Mouse (Mus musculus) CH12.LX (cell line): ENCODE measurements around the gene Agtpbp1. TPM values are rescaled to one million over a fixed set of nuclear protein-coding genes. Genes with fewer than 3 reads are reported as not detected.

Experiments used
- DNase-seq: peaks from one replicate; pipeline ENCODE4 v3.0.0-alpha.2; 2013; ENCODE audit errors: extremely low read depth
- H3K27ac ChIP-seq: 2 replicates; pipeline ENCODE4 v1.5.1; 2012; ENCODE audit warnings: low read depth, mild to moderate bottlenecking, control low read depth, moderate library complexity; ENCODE audit not compliant: insufficient read depth
- H3K27me3 ChIP-seq: replicated peaks from 2 replicates; pipeline ENCODE3; 2012; ENCODE audit warnings: inconsistent platforms
- H3K36me3 ChIP-seq, 2 experiments: replicated peaks in 1 of 2; 2 replicates each; pipeline versions ENCODE3 to v1.6.1; 2012; ENCODE audit warnings: inconsistent platforms in 1 of 2, low read length in 1 of 2, mild to moderate bottlenecking in 1 of 2, mixed read lengths in 1 of 2, moderate library complexity in 1 of 2; ENCODE audit not compliant: control insufficient read depth in 1 of 2, insufficient read depth in 1 of 2
- H3K4me1 ChIP-seq, 2 experiments: 2 replicates each; pipeline ENCODE4 v1.6.1; 2012; ENCODE audit warnings: inconsistent platforms in 1 of 2, moderate library complexity in 1 of 2; ENCODE audit not compliant: insufficient read depth in 2 of 2, control insufficient read depth in 1 of 2
- H3K4me2 ChIP-seq: 2 replicates; pipeline ENCODE4 v1.6.1; 2012; ENCODE audit warnings: low read depth, mild to moderate bottlenecking, control low read depth; ENCODE audit not compliant: poor library complexity, insufficient read depth, severe bottlenecking
- H3K4me3 ChIP-seq, 3 experiments: fragments of 150-350 bp in 1 of 3; sonication (generic) in 1 of 3; replicated peaks in 1 of 3; 2 replicates each; pipeline versions ENCODE3 to v1.5.1; 2011 to 2012; ENCODE audit warnings: low read depth in 2 of 3, low read length in 2 of 3, mild to moderate bottlenecking in 2 of 3, moderate library complexity in 2 of 3, control low read depth in 1 of 3, improper control_type of control experiment in 1 of 3, inconsistent platforms in 1 of 3, mixed read lengths in 1 of 3; ENCODE audit not compliant: poor library complexity in 1 of 3
- H3K79me2 ChIP-seq: replicated peaks from 2 replicates; pipeline ENCODE4 v1.6.1; 2012; ENCODE audit warnings: mild to moderate bottlenecking, moderate library complexity; ENCODE audit not compliant: control insufficient read depth, poor library complexity, insufficient read depth, severe bottlenecking; ENCODE audit errors: extremely low read depth
- H3K9ac ChIP-seq: 2 replicates; pipeline ENCODE4 v1.6.1; 2012; ENCODE audit warnings: low read depth, mild to moderate bottlenecking, control low read depth, moderate library complexity; ENCODE audit not compliant: insufficient read depth
- H3K9me3 ChIP-seq: replicated peaks from 2 replicates; pipeline ENCODE3; 2012; ENCODE audit warnings: low read length, inconsistent platforms, mixed read lengths
- CTCF ChIP-seq, 2 experiments: IDR thresholded peaks in 1 of 2; conservative IDR thresholded peaks in 1 of 2; 2 replicates each; pipeline ENCODE4 v1.5.1; 2011 to 2012; ENCODE audit warnings: low read depth in 2 of 2, low read length in 2 of 2, improper control_type of control experiment in 1 of 2, inconsistent platforms in 1 of 2, mild to moderate bottlenecking in 1 of 2, moderate library complexity in 1 of 2
- ELF1 ChIP-seq: IDR thresholded peaks from 2 replicates; pipeline ENCODE4 v1.6.1; 2014; ENCODE audit warnings: low read depth, mild to moderate bottlenecking, inconsistent platforms, low read length, improper control_type of control experiment
- JUND ChIP-seq: conservative IDR thresholded peaks from 2 replicates; pipeline ENCODE4 v1.6.1; 2011; ENCODE audit warnings: low read depth, low read length, improper control_type of control experiment
- MAFK ChIP-seq: IDR thresholded peaks from 2 replicates; pipeline ENCODE4 v1.6.1; 2011; ENCODE audit warnings: low read length, improper control_type of control experiment; ENCODE audit not compliant: insufficient replicate concordance
- MAZ ChIP-seq: IDR thresholded peaks from 2 replicates; pipeline ENCODE4 v1.6.1; 2012; ENCODE audit warnings: low read depth, mild to moderate bottlenecking, inconsistent platforms, low read length, improper control_type of control experiment, moderate library complexity
- MXI1 ChIP-seq: IDR thresholded peaks from 2 replicates; pipeline ENCODE4 v1.6.1; 2011; ENCODE audit warnings: mild to moderate bottlenecking, low read depth, low read length, improper control_type of control experiment
- NELFE ChIP-seq: IDR thresholded peaks from 2 replicates; pipeline ENCODE4 v1.6.1; 2011; ENCODE audit warnings: low read depth, low read length, improper control_type of control experiment
- PAX5 ChIP-seq: IDR thresholded peaks from 2 replicates; pipeline ENCODE4 v1.6.1; 2012; ENCODE audit warnings: low read length, inconsistent platforms, mixed read lengths
- POLR2A ChIP-seq: IDR thresholded peaks from 2 replicates; pipeline ENCODE4 v1.6.1; 2011; ENCODE audit warnings: low read depth, mild to moderate bottlenecking, improper control_type of control experiment, low read length
- POLR2AphosphoS2 ChIP-seq: IDR thresholded peaks from 2 replicates; pipeline ENCODE4 v1.6.1; 2011; ENCODE audit warnings: low read depth, low read length, improper control_type of control experiment
- RCOR1 ChIP-seq: conservative IDR thresholded peaks from 2 replicates; pipeline ENCODE4 v1.6.1; 2012; ENCODE audit warnings: low read depth, mild to moderate bottlenecking, inconsistent platforms, low read length, improper control_type of control experiment
- SMC3 ChIP-seq: IDR thresholded peaks from 2 replicates; pipeline ENCODE4 v1.6.1; 2011; ENCODE audit warnings: low read depth, low read length, improper control_type of control experiment
- TCF12 ChIP-seq: IDR thresholded peaks from 2 replicates; pipeline ENCODE4 v1.6.1; 2014; ENCODE audit warnings: low read depth, mild to moderate bottlenecking, inconsistent platforms, low read length, improper control_type of control experiment
- ZC3H11A ChIP-seq: IDR thresholded peaks from 2 replicates; pipeline ENCODE4 v1.6.1; 2012; ENCODE audit warnings: low read depth, mild to moderate bottlenecking, inconsistent platforms, low read length, improper control_type of control experiment
- ZKSCAN1 ChIP-seq: IDR thresholded peaks from 2 replicates; pipeline ENCODE4 v1.6.1; 2012; ENCODE audit warnings: low read depth, inconsistent platforms, low read length, improper control_type of control experiment, borderline replicate concordance
- ZMIZ1 ChIP-seq: IDR thresholded peaks from 2 replicates; pipeline ENCODE4 v1.6.1; 2012; ENCODE audit warnings: low read depth, mild to moderate bottlenecking, inconsistent platforms, low read length, improper control_type of control experiment
- dilution Hi-C: fragments of 300-500 bp; cut with MboI; formaldehyde crosslinking; loops from 2 replicates; pipeline ENCODE4 v1.14.3; 2020; ENCODE audit warnings: low sequenced_read_pairs; ENCODE audit not compliant: extremely low pct_unique_long_range_greater_than_20kb, extremely low pct_ligation_motif_present
- in situ Hi-C: fragments of 300-500 bp; cut with MboI; formaldehyde crosslinking; loops from 3 replicates; pipeline ENCODE4 v1.14.3; 2019; ENCODE audit warnings: low sequenced_read_pairs, low pct_ligation_motif_present, low pct_unique_long_range_greater_than_20kb, mixed read lengths
- polyA plus RNA-seq: library from polyadenylated mRNA; unstranded; fragments of >175 nt; gene quantifications from 2 replicates; pipeline ENCODE4 v1.2.1, GENCODE M21; 2012; ENCODE audit warnings: low read depth; ENCODE audit not compliant: insufficient read length
- total RNA-seq, 2 experiments: library from RNA; depleted of rRNA; stranded (reverse); fragments of 300-350 nt in 1 of 2; fragments of >200 nt in 1 of 2; gene quantifications; 2 replicates each; pipeline ENCODE4 v1.2.3; 2012 to 2014

The Agtpbp1 gene
- total and polyA plus RNA-seq, 3 experiments: 15.7 to 21.5 (median 19.5) TPM

DNA sequence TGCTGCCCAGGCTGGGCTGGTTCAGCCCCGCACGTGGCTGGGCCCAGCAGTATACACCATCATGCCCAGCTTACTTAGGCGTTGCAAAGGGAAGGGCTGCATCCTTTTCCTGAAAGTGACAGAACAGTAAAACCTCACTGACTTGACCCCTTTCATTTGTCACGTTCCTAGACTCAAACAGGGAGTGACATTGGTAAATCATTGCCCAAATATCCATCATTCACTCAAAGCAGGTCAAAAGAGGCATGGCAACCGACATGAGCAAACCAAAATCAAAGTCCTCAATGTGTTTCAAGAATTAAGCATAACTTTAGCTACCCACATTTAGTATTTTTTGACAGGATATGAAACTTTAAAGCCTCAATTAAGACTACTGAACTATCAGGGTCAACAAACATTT, 86.8 kb downstream of the Agtpbp1 start:
- H3K36me3 ChIP-seq: peaks cover 26 to 62% of the 10 kb centered on the region in 2 experiments

DNA sequence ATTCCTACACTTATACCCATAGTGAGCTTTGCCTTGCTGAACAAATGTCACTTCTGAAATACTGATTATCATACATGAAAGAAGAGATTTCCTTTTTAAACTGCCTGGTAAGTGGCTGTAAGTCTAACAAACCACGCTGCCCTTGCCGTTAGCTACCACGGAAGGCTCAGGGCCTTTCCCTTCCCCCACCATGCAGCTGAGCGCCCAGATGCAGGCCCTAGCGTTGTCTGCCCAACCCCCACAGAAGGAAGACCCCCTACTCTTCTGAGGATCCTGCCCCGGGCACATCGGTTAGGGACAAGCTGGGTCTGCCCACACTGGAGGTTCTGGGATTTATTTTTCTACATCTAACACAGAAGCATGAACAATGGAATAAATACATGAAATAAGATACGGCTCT, 89.2 kb downstream of the Agtpbp1 start:
- TF ChIP-seq TCF12: no peak
- TF ChIP-seq PAX5: no peak
- TF ChIP-seq POLR2A: no peak
- no peak for TF ChIP-seq ZKSCAN1
- no peak for TF ChIP-seq ZC3H11A
- no peak for TF ChIP-seq MAFK
- TF ChIP-seq JUND: no peak
- TF ChIP-seq RCOR1: no peak
- no peak for TF ChIP-seq ZMIZ1
- TF ChIP-seq MAZ: no peak
- no peak for TF ChIP-seq ELF1
- TF ChIP-seq SMC3: no peak
- DNase-seq: no peak
- no peak overlapping the region for H3K9ac ChIP-seq
- H3K9me3 ChIP-seq: peaks cover 5% of the 10 kb centered on the region
- in situ Hi-C loops (no loop called here), dilution Hi-C loops (no loop called here)
- no peak overlapping the region for H3K4me2 ChIP-seq
- H3K4me1 ChIP-seq: peaks cover 0 to 17% of the 10 kb centered on the region in 2 experiments; a peak in 2 of 4 replicates
- H3K27ac ChIP-seq: no peak overlapping the region
- no peaks in the 10 kb centered on the region for H3K27me3 ChIP-seq
- H3K79me2 ChIP-seq: no peaks in the 10 kb centered on the region
- H3K36me3 ChIP-seq: peaks cover 24 to 58% of the 10 kb centered on the region in 2 experiments
- no peak overlapping the region for H3K4me3 ChIP-seq

More for the DNA sequence above, 86.8 kb downstream of the Agtpbp1 start:
- dilution Hi-C loops (no loop called here), in situ Hi-C loops (no loop called here)
- no peaks in the 10 kb centered on the region for H3K79me2 ChIP-seq
- no peak overlapping the region for H3K9ac ChIP-seq
- no peaks in the 10 kb centered on the region for H3K27me3 ChIP-seq
- no peak overlapping the region for H3K4me2 ChIP-seq
- DNase-seq: no peak
- peaks cover 0 to 38% of the 10 kb centered on the region in 2 experiments; a peak in 2 of 4 replicates for H3K4me1 ChIP-seq
- peaks cover 5% of the 10 kb centered on the region for H3K9me3 ChIP-seq
- no peak overlapping the region for H3K4me3 ChIP-seq
- no peak overlapping the region for H3K27ac ChIP-seq
- no peak for TF ChIP-seq POLR2A
- no peak for TF ChIP-seq SMC3
- no peak for TF ChIP-seq POLR2AphosphoS2
- no peak for TF ChIP-seq JUND
- TF ChIP-seq NELFE: no peak

DNA sequence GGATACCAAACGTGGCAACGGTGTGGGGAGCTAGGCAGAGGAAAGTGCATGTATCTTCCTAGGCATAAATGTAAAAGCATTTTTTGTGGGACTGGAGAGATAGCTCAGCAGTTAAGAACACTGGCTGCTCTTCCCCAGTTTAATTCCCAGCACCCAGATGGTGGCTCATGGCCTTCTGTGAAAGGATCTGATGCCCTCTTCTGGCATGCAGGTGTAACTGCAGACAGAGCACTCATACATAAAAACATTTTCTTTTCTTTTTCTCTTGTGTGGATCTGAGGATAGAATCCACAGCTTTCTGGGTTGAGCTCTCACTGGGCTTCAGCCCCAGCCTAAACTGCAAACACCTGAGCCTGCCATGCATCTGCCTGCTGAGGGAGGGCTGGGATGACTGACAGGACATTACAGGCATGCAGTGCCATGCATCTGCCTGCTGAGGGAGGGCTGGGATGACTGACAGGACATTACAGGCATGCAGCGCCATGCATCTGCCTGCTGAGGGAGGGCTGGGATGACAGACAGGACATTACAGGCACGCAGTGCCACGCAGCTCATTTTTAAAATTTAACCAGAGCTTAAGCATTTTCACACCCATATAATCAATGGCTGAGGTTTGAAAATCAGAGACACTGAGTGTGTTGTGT, 90.3 kb downstream of the Agtpbp1 start:
- in situ Hi-C loops (no loop called here), dilution Hi-C loops (no loop called here)
- Histone ChIP-seq H3K79me2 (no peaks in the 10 kb centered on the region), H3K4me1 (peaks cover 0 to 7% of the 10 kb centered on the region in 2 experiments; a peak in 2 of 4 replicates), H3K27ac (no peak overlapping the region), H3K9me3 (peaks cover 5% of the 10 kb centered on the region), H3K9ac (no peak overlapping the region), H3K4me2 (no peak overlapping the region), H3K27me3 (no peaks in the 10 kb centered on the region), H3K36me3 (peaks cover 17 to 49% of the 10 kb centered on the region in 2 experiments), H3K4me3 (no peak overlapping the region)
- no peak for DNase-seq
- TF ChIP-seq CTCF (conservative IDR thresholded peaks at IDR 0.05 in 1 of 2, IDR thresholded peaks at IDR 0.05 in 1 of 2; ENCODE audit: low read depth in 2 of 2, low read length in 2 of 2) (peak; percentile 38 to 47; a peak in 3 of 4 replicates), MXI1 (no peak)
